Mouse (Mus musculus): ENCODE measurements around the gene Olfr1507. TPM values are rescaled to one million over a fixed set of nuclear protein-coding genes. Genes with fewer than 3 reads are reported as not detected.

The Olfr1507 gene
- under 1 TPM in 1 of 2 experiments, not detected in 1; 0.69 TPM for total RNA-seq (2021)
- long read RNA-seq, experiment 1: 0 reads
- long read RNA-seq, experiment 2: 0 reads

DNA sequence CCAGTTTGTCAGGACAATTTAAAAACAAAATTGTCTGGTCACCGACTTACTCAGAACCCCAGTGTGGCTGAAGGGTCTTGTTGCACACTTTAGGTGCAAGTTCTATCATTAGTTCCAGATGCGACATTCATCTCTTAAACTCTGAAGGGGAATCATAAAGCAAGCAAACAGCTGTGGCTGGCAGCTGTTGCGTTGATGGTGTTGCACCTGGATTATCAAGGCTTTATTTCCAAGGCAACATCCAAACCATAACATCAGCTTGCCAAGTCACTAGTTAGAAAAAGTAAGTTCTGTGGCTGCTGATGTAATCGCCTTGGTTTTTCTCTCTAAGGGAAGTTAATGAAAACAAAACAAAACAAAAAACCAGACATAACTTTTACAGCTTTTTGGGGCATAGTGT lies at the start of gene Olfr1507:
TSS of gene Olfr1507 (minus strand) at position 234 of the 400 bp plus-strand sequence.
- no peak for DNase-seq (ENCODE audit: low spot score in 2 of 2)

DNA sequence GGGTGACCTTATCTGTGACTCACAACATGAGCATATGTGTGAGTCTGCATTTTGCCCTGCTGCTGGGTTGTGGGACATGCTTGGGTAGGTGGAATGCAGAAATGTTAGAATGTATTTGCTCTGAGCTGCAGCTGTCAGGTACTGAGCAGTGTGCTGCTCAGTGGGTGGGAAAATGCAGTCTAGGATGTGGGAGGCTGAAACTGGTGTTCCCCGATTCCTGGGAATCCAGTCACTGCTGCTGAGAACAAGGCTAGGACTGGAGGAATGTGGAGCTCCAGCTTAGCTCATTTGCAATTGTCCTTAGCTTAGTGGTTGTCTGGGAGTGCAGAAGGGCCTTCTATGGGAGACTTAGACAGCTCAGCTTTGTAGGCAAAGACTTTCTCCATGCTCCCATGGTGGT lies 37.8 kb upstream of the Olfr1507 start:
- DNase-seq (ENCODE audit: low spot score in 2 of 2): peak in 1 of 2 experiments; percentile 0

DNA sequence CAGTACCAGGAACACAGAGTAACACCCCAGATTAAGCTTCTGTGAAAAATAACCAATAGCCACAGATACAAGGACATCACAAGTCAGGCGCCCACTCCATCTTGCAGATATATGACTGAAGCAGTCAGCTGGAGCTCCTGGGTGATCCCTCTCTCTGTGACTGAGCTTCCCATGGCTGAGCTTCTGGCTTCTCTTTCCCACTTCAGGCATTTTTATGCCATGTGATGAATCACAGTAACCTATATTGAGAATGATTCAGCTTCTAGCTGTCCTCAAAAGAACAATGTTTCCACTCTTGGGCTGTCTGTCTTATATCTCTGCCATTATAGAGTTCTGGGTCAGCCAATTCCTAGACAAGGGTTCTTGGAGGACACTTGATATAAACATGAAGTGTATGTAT lies 29.4 kb upstream of the Olfr1507 start:
- DNase-seq (ENCODE audit: low spot score in 2 of 2): no peak

DNA sequence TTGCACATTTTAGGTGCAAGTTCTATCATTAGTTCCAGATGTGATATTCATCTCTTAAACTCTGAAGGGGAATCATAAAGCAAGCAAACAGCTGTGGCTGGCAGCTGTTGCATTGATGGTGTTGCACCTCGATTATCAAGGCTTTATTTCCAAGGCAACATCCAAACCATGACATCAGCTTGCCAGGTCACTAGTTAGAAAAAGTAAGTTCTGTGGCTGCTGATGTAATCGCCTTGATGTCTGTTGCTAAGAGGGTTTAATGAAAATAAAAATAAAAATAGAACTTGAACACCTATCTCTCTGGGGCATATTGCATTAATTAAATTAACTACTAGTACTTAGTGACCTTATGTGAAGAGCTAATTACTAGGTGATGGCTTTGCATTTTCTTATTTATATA lies 28.2 kb downstream of the Olfr1507 start, which contains the start of gene Olfr1508:
TSS of gene Olfr1508 (minus strand) at position 101 of the 400 bp plus-strand sequence.
- DNase-seq (ENCODE audit: low spot score in 2 of 2): no peak

DNA sequence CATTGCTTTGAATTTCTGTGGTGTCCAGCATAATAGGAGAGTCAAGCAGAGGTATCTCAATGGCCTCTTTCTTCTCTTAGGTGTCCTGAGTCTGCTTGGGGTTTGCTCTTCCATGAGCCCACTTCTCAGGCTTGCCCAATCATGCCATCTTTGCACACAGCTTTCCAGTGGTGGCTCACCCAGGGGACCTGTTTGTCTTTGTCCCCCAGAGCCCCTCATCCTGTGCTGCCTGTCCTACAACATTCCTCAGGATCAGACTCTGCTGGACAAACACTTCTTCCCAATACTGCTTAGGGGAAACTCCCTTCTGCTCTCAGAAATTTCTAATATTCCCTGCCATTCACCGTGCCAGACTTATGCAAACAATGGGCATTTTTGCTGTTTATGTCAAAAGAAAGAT lies 29.8 kb downstream of the Olfr1507 start:
- DNase-seq (ENCODE audit: low spot score in 2 of 2): no peak

DNA sequence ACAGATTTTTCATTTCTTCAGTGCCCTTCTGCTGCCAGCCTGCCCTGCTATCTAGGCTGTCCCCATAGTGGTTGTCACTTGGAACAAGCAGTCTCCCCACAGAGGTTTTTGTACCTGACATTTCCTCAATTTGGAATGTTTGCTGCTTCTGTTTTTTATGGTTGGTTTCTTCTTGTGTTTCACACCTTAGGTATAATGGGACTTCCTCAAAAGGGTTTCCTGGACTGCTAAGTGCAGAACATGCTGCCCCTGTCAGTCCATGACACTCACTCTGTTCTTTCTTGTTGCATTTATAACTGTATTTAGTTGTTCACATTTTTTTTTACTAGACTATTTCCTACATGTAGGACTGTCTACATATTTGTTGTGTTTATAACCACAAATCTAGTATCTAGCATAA lies 33.6 kb downstream of the Olfr1507 start:
- DNase-seq (ENCODE audit: low spot score in 2 of 2): no peak

DNA sequence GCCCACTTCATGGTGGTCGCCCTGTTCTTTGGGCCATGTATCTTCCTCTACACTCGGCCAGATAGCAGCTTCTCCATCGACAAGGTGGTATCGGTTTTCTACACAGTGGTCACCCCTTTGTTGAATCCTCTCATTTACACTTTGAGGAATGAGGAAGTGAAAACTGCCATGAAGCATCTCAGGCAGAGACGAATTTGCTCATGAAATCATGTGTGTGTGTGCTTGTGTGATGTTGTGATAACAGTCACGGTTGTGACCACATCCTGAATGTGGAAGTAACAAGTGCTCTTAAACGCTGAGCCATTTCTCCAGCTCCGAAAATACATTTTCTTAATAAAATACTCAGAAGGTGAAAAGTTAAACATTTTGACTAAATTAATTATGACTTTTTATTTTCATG lies 44.4 kb downstream of the Olfr1507 start:
- DNase-seq (ENCODE audit: low spot score in 2 of 2): no peak

DNA sequence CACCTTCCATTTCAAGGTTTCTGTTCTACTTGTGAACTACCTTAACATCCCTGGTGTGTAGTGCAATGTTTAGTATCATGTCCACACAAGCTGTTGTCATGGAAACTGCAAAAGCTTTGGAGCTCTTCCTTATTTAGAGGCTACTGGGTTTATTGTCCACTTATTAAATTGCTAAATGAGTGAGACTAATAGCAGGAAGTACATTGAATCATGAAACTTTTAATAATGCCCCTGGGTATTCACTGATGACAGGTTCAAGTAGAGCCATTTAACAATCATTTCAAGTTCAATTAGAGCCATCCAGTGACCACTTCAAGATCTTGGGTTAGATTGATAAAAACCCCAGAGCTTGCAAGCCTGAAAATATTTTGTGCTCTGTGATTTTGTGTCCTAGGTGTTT lies 52.9 kb downstream of the Olfr1507 start, which contains the start of gene Olfr1509:
TSS of gene Olfr1509 (plus strand) at position 301 of the 400 bp plus-strand sequence.
- no peak for DNase-seq (ENCODE audit: low spot score in 2 of 2)

Other genes with a start within 250 kb of the Olfr1507 start
- gene Chd8, start 238.0 kb downstream of the Olfr1507 start, total RNA-seq (2021): 100 to 1,000 TPM; 110 to 124 TPM
- 10 to 100 TPM; 56.1 to 63.3 TPM for gene Tox4, start 216.6 kb downstream of the Olfr1507 start, total RNA-seq (2021)
- gene Rab2b, start 216.2 kb downstream of the Olfr1507 start, total RNA-seq (2021): 10 to 100 TPM; 34.6 to 38.0 TPM
- gene Mettl3, start 190.6 kb downstream of the Olfr1507 start, total RNA-seq (2021): 10 to 100 TPM; 33.4 to 36.4 TPM
- gene Sall2, start 167.0 kb downstream of the Olfr1507 start, total RNA-seq (2021): 10 to 100 TPM; 40.8 to 43.0 TPM
- gene Olfr1513, start 139.3 kb downstream of the Olfr1507 start, total RNA-seq (2021): not detected
- gene Olfr1512, start 116.6 kb downstream of the Olfr1507 start, total RNA-seq (2021): not detected
- not detected for gene Olfr1511, start 98.4 kb downstream of the Olfr1507 start, total RNA-seq (2021)
- not detected for gene Olfr1510, start 81.4 kb downstream of the Olfr1507 start, total RNA-seq (2021)
- not detected for gene Olfr1509, start 52.8 kb downstream of the Olfr1507 start, total RNA-seq (2021)
- gene Olfr1508, start 28.3 kb downstream of the Olfr1507 start, total RNA-seq (2021): not detected